Mouse (Mus musculus): ENCODE results near the gene Prpf38b. TPM values are rescaled to one million over a fixed set of nuclear protein-coding genes. Genes with fewer than 3 reads are reported as not detected.
"Not testable (repeated sequence)": the region's sequence is repeated elsewhere in the genome, so short reads cannot be mapped to it uniquely, and the experiment has no call there.

Gene Prpf38b
- total RNA-seq, 1 experiment = 70.6 TPM

DNA sequence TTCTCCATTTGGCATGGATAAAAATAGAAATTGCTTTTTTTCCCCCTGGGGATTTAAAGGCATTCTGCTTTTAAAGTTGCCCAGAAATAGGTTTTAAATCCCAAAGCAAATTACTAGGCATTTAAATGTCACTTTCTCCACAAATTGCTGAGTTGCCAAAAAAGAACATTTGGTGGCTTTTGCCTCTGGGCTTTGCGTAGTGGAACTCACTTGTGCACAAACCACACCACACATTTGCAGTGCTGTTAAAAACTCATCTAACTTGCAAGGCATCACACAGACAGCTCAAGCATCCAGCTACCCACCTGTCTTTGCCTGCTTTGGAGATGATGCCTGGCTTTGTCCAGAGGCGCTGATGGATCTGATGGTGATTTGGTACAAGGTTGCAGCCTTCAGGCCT lies 28.5 kb downstream of the Prpf38b start:
- peaks cover 1 to 14% of the 10 kb centered on the region in 2 experiments; a peak in 1 of 4 replicates for H3K4me1 ChIP-seq (ENCODE audit: control insufficient read depth in 2 of 2, insufficient read depth in 2 of 2, low read length in 2 of 2, poor library complexity in 1 of 2)
- TF ChIP-seq ZNF384 (IDR thresholded peaks at IDR 0.05; ENCODE audit: low read depth, low read length) = no peak
- no peak for TF ChIP-seq CHD2 (IDR thresholded peaks at IDR 0.05; ENCODE audit: low read depth, low read length)
- peak; percentile 74 for TF ChIP-seq MAFK (IDR thresholded peaks at IDR 0.05; ENCODE audit: insufficient read depth, low read depth, low read length)
- no peak for TF ChIP-seq HCFC1 (IDR thresholded peaks at IDR 0.05; ENCODE audit: borderline replicate concordance, insufficient read depth, low read length)
- DNase-seq (ENCODE audit: low read depth, low spot score) = no peak
- no peak overlapping the region for H3K4me3 ChIP-seq (ENCODE audit: insufficient read depth in 1 of 2, low read depth in 1 of 2, low read length in 2 of 2, poor library complexity in 1 of 2, severe bottlenecking in 1 of 2)
- no peak overlapping the region for H3K27ac ChIP-seq (ENCODE audit: insufficient read depth, low read depth, low read length, poor library complexity, severe bottlenecking)
- no peaks in the 10 kb centered on the region for H3K36me3 ChIP-seq (ENCODE audit: control insufficient read depth, insufficient read depth, low read length, poor library complexity, severe bottlenecking)
- H3K9ac ChIP-seq (ENCODE audit: insufficient read depth, low read depth, low read length, poor library complexity, severe bottlenecking) = no peak overlapping the region
- H3K9me3 ChIP-seq (ENCODE audit: control insufficient read depth, insufficient read depth, low read depth, low read length) = no peaks in the 10 kb centered on the region
- in situ Hi-C loops (cut with MboI; ENCODE audit: low sequenced_read_pairs in 2 of 2, unreplicated experiment in 2 of 2) = no loop called here

GRCm38 (mm10) chr3:108881873-108882272 lies 29.7 kb downstream of the Prpf38b start:
- H3K4me3 ChIP-seq (ENCODE audit: insufficient read depth in 1 of 2, low read depth in 1 of 2, low read length in 2 of 2, poor library complexity in 1 of 2, severe bottlenecking in 1 of 2); H3K9ac ChIP-seq (ENCODE audit: insufficient read depth, low read depth, low read length, poor library complexity, severe bottlenecking); DNase-seq (ENCODE audit: low read depth, low spot score); H3K27ac ChIP-seq (ENCODE audit: insufficient read depth, low read depth, low read length, poor library complexity, severe bottlenecking); in situ Hi-C loops (cut with MboI; ENCODE audit: low sequenced_read_pairs in 2 of 2, unreplicated experiment in 2 of 2); H3K36me3 ChIP-seq (ENCODE audit: control insufficient read depth, insufficient read depth, low read length, poor library complexity, severe bottlenecking); H3K9me3 ChIP-seq (ENCODE audit: control insufficient read depth, insufficient read depth, low read depth, low read length): not testable (repeated sequence)
- H3K4me1 ChIP-seq (ENCODE audit: control insufficient read depth in 2 of 2, insufficient read depth in 2 of 2, low read length in 2 of 2, poor library complexity in 1 of 2) = peaks cover 1 to 11% of the 10 kb centered on the region in 2 experiments; a peak in 1 of 4 replicates

GRCm38 (mm10) chr3:108880544-108881507 lies 30.7 kb downstream of the Prpf38b start:
- peak overlapping the region in 1 of 2 experiments; percentile 22; a peak in 2 of 4 replicates for H3K4me3 ChIP-seq (ENCODE audit: insufficient read depth in 1 of 2, low read depth in 1 of 2, low read length in 2 of 2, poor library complexity in 1 of 2, severe bottlenecking in 1 of 2)
- DNase-seq (ENCODE audit: low read depth, low spot score) = peak; percentile 49
- H3K9me3 ChIP-seq (ENCODE audit: control insufficient read depth, insufficient read depth, low read depth, low read length) = no peaks in the 10 kb centered on the region
- peaks cover 1 to 9% of the 10 kb centered on the region in 2 experiments; a peak in 1 of 4 replicates for H3K4me1 ChIP-seq (ENCODE audit: control insufficient read depth in 2 of 2, insufficient read depth in 2 of 2, low read length in 2 of 2, poor library complexity in 1 of 2)
- H3K27ac ChIP-seq (ENCODE audit: insufficient read depth, low read depth, low read length, poor library complexity, severe bottlenecking) = no peak overlapping the region
- H3K36me3 ChIP-seq (ENCODE audit: control insufficient read depth, insufficient read depth, low read length, poor library complexity, severe bottlenecking) = no peaks in the 10 kb centered on the region
- no peak overlapping the region for H3K9ac ChIP-seq (ENCODE audit: insufficient read depth, low read depth, low read length, poor library complexity, severe bottlenecking)
- in situ Hi-C loops (cut with MboI; ENCODE audit: low sequenced_read_pairs in 2 of 2, unreplicated experiment in 2 of 2) = no loop called here
- no peak for TF ChIP-seq ZNF384 (IDR thresholded peaks at IDR 0.05; ENCODE audit: low read depth, low read length)
- no peak for TF ChIP-seq CHD2 (IDR thresholded peaks at IDR 0.05; ENCODE audit: low read depth, low read length)

DNA sequence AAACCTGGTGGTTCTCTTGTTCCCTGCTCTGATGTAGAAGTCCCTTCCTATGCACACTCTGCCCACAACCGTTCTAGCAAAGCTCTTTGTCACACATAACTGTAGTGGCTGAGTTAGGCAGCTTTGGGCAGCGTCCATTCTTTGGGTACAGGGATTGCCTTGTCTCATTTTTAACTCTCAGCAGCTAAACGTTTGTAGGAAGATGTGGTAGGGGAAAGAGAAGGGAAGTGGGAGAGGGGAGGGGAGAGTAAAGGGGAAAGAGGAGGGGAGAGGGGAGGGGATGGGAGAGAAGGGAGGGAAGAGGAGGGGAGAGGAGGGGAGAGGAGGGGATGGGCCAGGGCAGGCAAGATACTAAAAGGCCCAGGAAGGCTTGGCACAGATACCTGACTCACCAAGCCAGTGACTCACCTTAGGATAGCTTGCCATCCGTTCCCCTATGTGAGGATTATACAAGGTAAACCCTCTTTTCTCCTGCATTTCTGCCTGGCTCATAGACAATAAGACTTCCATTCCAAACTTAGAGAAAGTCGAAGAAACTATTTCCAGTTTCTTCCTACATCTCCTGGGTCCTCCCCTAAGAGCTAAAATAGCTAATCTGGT lies 31.6 kb downstream of the Prpf38b start:
- DNase-seq (ENCODE audit: low read depth, low spot score) = no peak
- Histone ChIP-seq H3K4me1 (ENCODE audit: control insufficient read depth in 2 of 2, insufficient read depth in 2 of 2, low read length in 2 of 2, poor library complexity in 1 of 2) (peaks cover 1 to 8% of the 10 kb centered on the region in 2 experiments; a peak in 1 of 4 replicates), H3K36me3 (ENCODE audit: control insufficient read depth, insufficient read depth, low read length, poor library complexity, severe bottlenecking) (no peaks in the 10 kb centered on the region), H3K27ac (ENCODE audit: insufficient read depth, low read depth, low read length, poor library complexity, severe bottlenecking) (no peak overlapping the region), H3K9ac (ENCODE audit: insufficient read depth, low read depth, low read length, poor library complexity, severe bottlenecking) (no peak overlapping the region), H3K9me3 (ENCODE audit: control insufficient read depth, insufficient read depth, low read depth, low read length) (no peaks in the 10 kb centered on the region), H3K4me3 (ENCODE audit: insufficient read depth in 1 of 2, low read depth in 1 of 2, low read length in 2 of 2, poor library complexity in 1 of 2, severe bottlenecking in 1 of 2) (no peak overlapping the region)
- TF ChIP-seq MAFK (IDR thresholded peaks at IDR 0.05; ENCODE audit: insufficient read depth, low read depth, low read length) (no peak), ZNF384 (IDR thresholded peaks at IDR 0.05; ENCODE audit: low read depth, low read length) (no peak), ZC3H11A (IDR thresholded peaks at IDR 0.05; ENCODE audit: borderline replicate concordance, low read depth, low read length) (no peak), CHD2 (IDR thresholded peaks at IDR 0.05; ENCODE audit: low read depth, low read length) (no peak), HCFC1 (IDR thresholded peaks at IDR 0.05; ENCODE audit: borderline replicate concordance, insufficient read depth, low read length) (no peak)
- in situ Hi-C loops (cut with MboI; ENCODE audit: low sequenced_read_pairs in 2 of 2, unreplicated experiment in 2 of 2) = no loop called here

Measured in ES-E14 (cell line).